Comparison of ENCODE assay signal across 16 mouse cellular contexts in the genomic region with DNA sequence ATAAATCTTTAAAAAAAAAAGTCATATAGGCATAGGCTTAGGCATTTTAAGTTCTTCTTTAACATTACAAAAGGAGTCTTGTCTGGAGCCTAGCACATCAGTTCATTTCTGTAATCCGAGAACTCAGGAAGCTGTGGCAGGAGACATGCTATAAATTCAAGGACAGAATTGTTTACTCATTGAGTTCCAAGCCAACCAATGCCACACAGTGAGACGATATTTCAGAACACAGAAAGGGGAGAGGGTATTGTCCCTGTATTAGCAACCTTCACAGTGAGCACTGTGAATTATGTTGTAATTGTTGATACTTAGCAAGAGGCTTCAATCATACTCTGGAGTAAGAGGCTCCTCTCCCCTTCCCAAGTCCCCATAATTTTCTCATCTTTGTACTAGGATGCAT.
"Had no signal": no experiment of that assay in that cellular context is flagged by ENCODE, and none has a peak within 500 bp of the region (broad histone marks: within the 10 kb centered on the region; RNA-seq: fewer than 3 reads in every experiment).

No protein-coding gene starts in this region.

- H3K9ac ChIP-seq: lung, embryonic 15.5 days; midbrain, embryonic 13.5 days; midbrain, embryonic 15.5 days; neural tube, embryonic 12.5 days; stomach, embryonic 15.5 days had no signal

- H3K4me1 ChIP-seq: lung, embryonic 15.5 days; megakaryocyte, embryonic 14.5 days; midbrain, embryonic 13.5 days; midbrain, embryonic 15.5 days; neural tube, embryonic 12.5 days; stomach, embryonic 15.5 days had no signal

- H3K36me3 ChIP-seq: lung, embryonic 15.5 days; midbrain, embryonic 13.5 days; midbrain, embryonic 15.5 days; neural tube, embryonic 12.5 days; stomach, embryonic 15.5 days had no signal

- H3K27ac ChIP-seq: lung, embryonic 15.5 days; macrophage; midbrain, embryonic 13.5 days; midbrain, embryonic 15.5 days; neural tube, embryonic 12.5 days; stomach, embryonic 15.5 days; stomach, postnatal 0 days had no signal

- DNase-seq: lung, postnatal 14 days; lung, postnatal 36 days; right cerebral cortex, postnatal 14 days; thymus, adult 2 months; thymus, postnatal 25 days; thymus, postnatal 4 days had no signal

- H3K9me3 ChIP-seq: lung, embryonic 15.5 days; megakaryocyte, embryonic 14.5 days; midbrain, embryonic 13.5 days; midbrain, embryonic 15.5 days; neural tube, embryonic 12.5 days; stomach, embryonic 15.5 days had no signal

- H3K4me2 ChIP-seq: lung, embryonic 15.5 days; midbrain, embryonic 11.5 days; midbrain, embryonic 13.5 days; midbrain, embryonic 15.5 days; neural tube, embryonic 12.5 days; stomach, embryonic 15.5 days had no signal

- H3K27me3 ChIP-seq: lung, embryonic 15.5 days; megakaryocyte, embryonic 14.5 days; midbrain, embryonic 13.5 days; midbrain, embryonic 15.5 days; neural tube, embryonic 12.5 days; stomach, embryonic 15.5 days had no signal

- ATAC-seq: lung, postnatal 0 days; midbrain, embryonic 13.5 days; midbrain, embryonic 15.5 days had no signal

- H3K4me3 ChIP-seq: lung, embryonic 15.5 days; megakaryocyte, embryonic 14.5 days; midbrain, embryonic 13.5 days; midbrain, embryonic 15.5 days; neural tube, embryonic 12.5 days; stomach, embryonic 15.5 days had no signal
